Mouse (Mus musculus): Measurements from ENCODE around the gene E330021D16Rik.

DNA sequence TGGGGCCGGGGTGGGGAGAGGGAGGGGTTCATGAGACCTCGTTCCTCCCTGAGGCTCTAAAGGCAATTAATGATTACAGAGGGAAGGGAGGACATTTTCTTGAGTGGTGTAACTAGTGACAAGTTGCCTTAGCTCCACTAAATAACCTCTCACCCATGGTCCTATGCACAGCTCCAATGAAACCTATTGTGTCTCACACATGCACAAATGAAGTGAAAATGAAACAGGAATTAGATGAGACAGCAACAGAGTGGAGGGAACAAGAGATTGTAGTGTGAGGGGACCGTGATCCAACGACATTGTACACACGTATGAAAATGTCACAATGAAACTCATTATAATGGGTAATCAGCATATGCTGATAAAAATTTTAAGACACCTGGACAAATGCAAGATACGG is 35.5 kb upstream of the E330021D16Rik start:
- no peak for TF ChIP-seq HCFC1 (IDR thresholded peaks at IDR 0.05; ENCODE audit: borderline replicate concordance, insufficient read depth, low read length)
- TF ChIP-seq MAFK (IDR thresholded peaks at IDR 0.05; ENCODE audit: insufficient read depth, low read depth, low read length), result no peak
- no peak for TF ChIP-seq ZNF384 (IDR thresholded peaks at IDR 0.05; ENCODE audit: low read depth, low read length)
- TF ChIP-seq CHD2 (IDR thresholded peaks at IDR 0.05; ENCODE audit: low read depth, low read length), result no peak
